Mouse (Mus musculus) cerebellum, adult 9-10 months (tissue): Measurements from ENCODE around the gene Rbm15.

Experiments
- DNase-seq: peaks from one replicate; pipeline ENCODE4 v3.0.0; 2022

Rbm15 gene

DNA sequence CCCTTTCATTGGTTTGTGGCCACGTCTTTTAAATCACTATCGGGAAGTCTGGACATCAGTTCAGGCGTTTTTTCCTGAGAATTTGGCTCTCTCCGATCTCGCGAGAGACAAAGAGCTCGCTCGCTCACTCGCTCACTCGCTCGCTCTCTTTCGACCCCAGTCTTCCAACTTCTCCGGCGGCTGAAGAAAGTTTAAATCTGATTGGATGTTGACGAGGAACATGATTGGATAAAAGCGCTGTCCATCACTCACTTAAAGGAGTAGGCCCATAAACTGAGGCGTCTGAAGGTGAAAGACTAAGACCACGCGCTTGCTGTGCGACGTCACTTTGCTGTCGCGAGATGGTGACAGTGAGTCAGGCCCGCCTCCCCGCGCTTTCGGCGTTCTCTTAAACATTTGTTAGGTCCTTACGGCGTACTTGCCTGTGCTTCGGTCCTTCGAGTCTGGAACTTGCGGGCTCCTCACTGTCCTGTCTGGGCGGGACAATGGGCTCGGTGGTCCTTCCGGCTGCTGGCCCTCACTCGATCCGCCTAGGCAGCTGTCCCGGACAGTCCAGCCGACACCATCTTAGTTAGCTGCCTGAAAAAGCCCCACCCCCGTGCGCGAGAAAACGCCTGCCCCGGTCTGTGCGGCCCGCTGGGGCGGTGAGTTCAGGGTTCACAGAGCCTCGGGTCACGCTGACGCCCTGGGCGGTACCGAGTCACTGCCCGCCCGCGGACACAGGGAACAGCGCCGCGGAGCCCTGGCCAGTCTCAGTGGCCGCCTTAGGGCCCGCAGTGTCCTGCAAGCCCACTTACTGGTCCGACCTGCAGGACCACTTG, at the start of gene Rbm15:
Gene Rbm15, minus strand, starts transcription at position 293 of the 821 bp plus-strand sequence.
- peak; percentile 100 for DNase-seq

- DNase-seq, result peak; percentile 62
Observed at GRCm38 (mm10) chr3:107379422-107379821, 45.9 kb upstream of the Rbm15 start.

GRCm38 (mm10) chr3:107378626-107379025, 45.2 kb upstream of the Rbm15 start:
- no peak for DNase-seq

- no peak for DNase-seq
Observed at GRCm38 (mm10) chr3:107374948-107375664, 41.6 kb upstream of the Rbm15 start.

DNA sequence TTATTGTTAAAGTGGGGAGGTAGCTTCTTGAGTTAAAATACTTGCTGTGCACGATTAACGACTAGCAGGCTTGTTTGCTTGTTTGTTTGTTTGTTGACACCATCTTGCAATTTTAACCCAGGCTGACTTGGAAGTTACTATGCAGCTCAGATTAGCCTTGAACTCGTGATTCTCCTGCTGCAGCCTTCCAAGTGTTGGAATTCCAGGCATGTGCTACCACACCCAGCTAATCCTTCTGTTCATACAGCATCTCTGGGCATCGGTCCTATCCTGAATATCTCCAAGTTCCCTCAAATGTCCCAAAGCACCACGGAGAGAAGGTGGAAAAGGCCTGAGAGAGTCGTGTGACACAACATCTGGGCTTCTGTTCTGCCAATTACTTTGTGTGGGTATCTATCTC, 35.7 kb upstream of the Rbm15 start:
- DNase-seq, result no peak

GRCm38 (mm10) chr3:107367938-107368599, 34.6 kb upstream of the Rbm15 start:
- DNase-seq, result no peak

- DNase-seq, result no peak
Observed at GRCm38 (mm10) chr3:107365341-107365740, 31.9 kb upstream of the Rbm15 start.

DNA sequence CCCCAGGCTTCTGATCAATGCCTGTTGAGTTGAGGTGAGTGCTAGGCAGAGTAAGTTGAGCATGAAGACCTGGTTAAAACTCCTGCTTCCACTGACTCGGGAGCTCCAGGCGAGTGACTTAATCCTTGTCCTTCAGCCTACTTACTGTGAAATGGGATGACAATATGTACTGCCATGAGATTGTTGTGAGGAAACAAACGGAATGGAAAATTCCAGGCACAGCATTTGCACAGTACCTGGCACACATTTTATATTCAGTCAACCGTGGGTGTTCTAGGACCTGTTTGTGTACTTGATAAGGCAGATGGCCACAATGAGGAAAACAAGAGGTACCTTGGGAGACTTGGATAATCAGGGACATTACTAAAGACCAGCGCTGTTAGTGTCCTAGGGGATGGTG, 29.9 kb upstream of the Rbm15 start:
- DNase-seq, result peak; percentile 72

DNA sequence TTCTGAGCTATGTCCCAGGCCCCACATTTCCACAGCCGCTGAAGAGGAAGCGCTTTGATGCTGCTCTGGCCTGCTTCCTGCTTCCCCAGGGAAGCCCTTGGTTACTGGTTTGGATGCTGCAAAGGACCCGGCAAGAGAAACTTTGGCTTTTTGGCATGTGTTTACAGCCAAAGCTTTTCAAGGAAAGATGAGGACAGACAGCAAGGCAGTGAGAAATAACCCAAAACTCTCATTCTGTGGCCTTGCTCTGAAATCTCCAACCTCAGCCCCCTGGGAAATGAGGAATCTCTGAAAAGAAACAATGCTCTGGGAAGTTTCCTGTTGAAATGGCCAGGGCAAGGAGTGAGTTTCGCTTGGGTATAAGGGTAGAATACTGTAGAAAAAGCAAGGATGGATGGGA, 26.9 kb upstream of the Rbm15 start:
- no peak for DNase-seq

- no peak for DNase-seq
Observed at GRCm38 (mm10) chr3:107357700-107358234, 24.3 kb upstream of the Rbm15 start.

GRCm38 (mm10) chr3:107356964-107357441, 23.5 kb upstream of the Rbm15 start:
- DNase-seq, result peak; percentile 86

DNA sequence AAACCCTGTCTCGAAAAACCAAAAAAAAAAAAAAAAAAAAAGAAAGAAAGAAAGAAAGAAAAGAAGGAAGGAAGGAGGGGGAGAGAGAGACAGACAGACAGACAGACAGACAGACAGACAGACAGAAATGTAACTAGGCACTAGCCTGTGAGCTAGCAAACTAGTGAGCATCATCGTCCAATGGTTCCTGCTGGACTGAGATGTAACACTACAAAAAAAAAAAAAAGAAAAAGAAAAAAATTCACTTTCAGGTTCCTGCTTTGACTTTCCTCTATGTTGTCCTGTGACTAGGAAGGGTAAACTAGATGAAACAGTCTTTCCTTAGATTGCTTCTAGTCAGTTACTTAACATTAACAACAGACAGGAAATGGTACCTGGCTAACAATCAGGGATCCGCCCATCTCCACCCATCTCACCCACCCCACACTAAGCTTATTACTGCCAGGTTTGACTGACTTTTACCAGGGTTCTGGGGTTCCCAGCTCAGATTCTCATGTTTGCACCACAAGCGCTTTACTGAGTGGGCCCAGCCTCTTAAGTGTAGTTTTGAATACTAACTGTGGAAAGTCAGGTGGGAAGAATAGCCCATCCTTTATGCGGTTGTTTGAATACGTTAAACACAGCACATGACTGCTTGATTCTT, 22.3 kb upstream of the Rbm15 start:
- DNase-seq, result no peak

GRCm38 (mm10) chr3:107351706-107352105, 18.2 kb upstream of the Rbm15 start:
- DNase-seq, result no peak

DNA sequence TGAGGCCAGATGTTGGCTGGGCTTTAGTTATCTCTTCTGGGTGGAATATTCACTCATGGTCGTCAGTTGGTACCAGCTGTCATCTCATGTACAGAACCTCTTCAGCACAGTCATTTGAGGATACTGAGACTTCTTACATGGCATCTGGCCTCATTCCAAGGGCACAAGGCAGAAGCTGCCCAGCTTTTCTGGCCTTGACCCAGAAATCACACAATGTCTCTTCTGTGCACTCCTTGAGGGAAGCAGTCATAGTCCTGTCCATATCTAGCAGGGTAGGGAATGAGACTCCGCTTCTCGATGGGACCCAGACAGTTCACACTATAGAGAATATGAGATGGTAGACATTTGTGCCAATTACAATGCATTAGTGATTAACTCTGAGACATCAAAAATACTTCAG, 15.5 kb upstream of the Rbm15 start:
- no peak for DNase-seq

GRCm38 (mm10) chr3:107345033-107345725, 11.7 kb upstream of the Rbm15 start:
- no peak for DNase-seq

GRCm38 (mm10) chr3:107343971-107344370, 10.5 kb upstream of the Rbm15 start:
- DNase-seq, result no peak

DNA sequence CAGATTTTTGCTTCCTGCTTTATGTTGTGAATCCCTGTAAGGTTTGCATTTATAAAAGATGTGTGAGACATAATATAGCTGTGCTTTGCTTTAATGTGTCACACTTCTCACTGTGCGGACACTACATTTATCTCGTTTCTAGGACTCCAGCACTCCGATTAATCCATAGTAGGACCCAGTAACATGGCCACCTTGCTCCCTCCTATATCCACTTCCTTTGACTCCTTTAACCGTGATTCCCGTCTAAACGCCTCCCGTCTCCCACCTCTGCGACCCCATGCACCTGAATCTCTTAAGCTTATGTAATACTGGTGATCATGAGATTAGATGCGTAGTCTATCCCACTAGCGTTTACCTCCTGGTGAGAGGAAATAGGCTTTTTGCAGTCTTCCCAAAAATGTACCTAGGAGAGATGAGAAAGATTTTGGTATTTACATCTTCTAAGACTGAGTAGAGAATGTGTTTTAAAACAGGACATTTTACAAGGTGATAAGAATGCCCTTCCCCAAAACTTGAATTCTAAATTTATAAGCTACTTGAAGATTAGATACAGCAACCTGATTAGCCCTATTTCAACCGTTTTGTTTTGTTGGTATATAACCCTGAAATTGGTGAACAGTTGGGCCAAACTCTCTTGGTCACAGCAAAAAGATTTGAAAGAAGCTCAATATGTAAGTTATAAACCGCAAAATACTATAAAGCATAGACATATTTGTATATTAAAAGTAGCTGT, 895 bp upstream of the Rbm15 start:
- no peak for DNase-seq

GRCm38 (mm10) chr3:107332960-107333380, 503 bp downstream of the Rbm15 start:
- peak; percentile 100 for DNase-seq

GRCm38 (mm10) chr3:107332127-107332959, 1.1 kb downstream of the Rbm15 start:
- DNase-seq, result no peak

DNA sequence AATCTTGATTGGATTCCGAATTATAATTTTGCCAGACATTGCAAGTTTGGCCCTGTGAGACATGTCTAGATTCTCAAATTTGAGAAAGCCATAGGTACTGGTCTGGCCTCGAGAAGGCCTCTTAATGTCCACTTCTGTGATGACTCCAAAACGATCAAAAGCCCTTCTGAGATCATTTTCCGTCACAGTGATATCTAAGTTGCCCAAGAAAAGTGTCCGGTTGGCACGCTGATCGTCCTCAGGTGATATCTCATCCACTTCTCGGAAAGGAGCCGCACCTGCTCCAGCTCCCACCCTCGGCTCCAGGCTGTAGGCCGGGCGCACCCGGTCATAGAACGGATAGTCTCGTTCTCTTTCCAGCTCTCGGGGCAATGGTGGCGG, 1.7 kb downstream of the Rbm15 start:
- DNase-seq, result peak; percentile 63
